Mouse (Mus musculus) kidney, embryonic 16.5 days (tissue): ENCODE measurements around the gene Kdsr. TPM values are rescaled to one million over a fixed set of nuclear protein-coding genes. Genes with fewer than 3 reads are reported as not detected.

Source experiments
- ATAC-seq: fragments of 200-750 bp; cut with Nextera tagmentation; 2 replicates; pipeline ENCODE4 v1.8.0; 2017; ENCODE audit warnings: moderate TSS enrichment; ENCODE audit not compliant: low FRiP score, low TSS enrichment
- H3K27ac ChIP-seq: fragments of 300-500 bp; sonication (generic); 2 replicates; pipeline ENCODE4 v1.5.1; 2014; ENCODE audit warnings: low read length
- H3K27me3 ChIP-seq: fragments of 300-500 bp; sonication (generic); 2 replicates; pipeline ENCODE4 v1.6.1; 2014; ENCODE audit warnings: low read length, control low read depth, mixed read lengths; ENCODE audit not compliant: insufficient read depth
- H3K36me3 ChIP-seq: fragments of 300-500 bp; sonication (generic); 2 replicates; pipeline ENCODE4 v1.6.1; 2014; ENCODE audit warnings: low read length, control low read depth, mixed read lengths; ENCODE audit not compliant: insufficient read depth
- H3K4me1 ChIP-seq: fragments of 300-500 bp; sonication (generic); 2 replicates; pipeline ENCODE4 v1.6.1; 2014; ENCODE audit warnings: low read length, control low read depth, mixed read lengths; ENCODE audit not compliant: insufficient read depth
- H3K4me2 ChIP-seq: fragments of 300-500 bp; sonication (generic); replicated peaks from 2 replicates; pipeline ENCODE4 v1.6.1; 2014; ENCODE audit warnings: low read depth, low read length
- H3K4me3 ChIP-seq: fragments of 300-500 bp; sonication (generic); 2 replicates; pipeline ENCODE4 v1.5.1; 2014; ENCODE audit warnings: mild to moderate bottlenecking, low read length
- H3K9ac ChIP-seq: fragments of 300-500 bp; sonication (generic); replicated peaks from 2 replicates; pipeline ENCODE4 v1.6.1; 2014; ENCODE audit warnings: low read length
- H3K9me3 ChIP-seq: fragments of 300-500 bp; sonication (generic); 2 replicates; pipeline ENCODE4 v1.6.1; 2016; ENCODE audit warnings: low read length, control low read depth
- WGBS: fragments of 180-500 bp; shearing (Covaris S2); extraction: QIAGEN DNeasy Blood & Tissue Kit; methylation state at CpG from one replicate; pipeline ENCODE4 v1.1.7; 2014; 5-methylcytosine and 5-hydroxymethylcytosine counted together
- polyA plus RNA-seq: library from polyadenylated mRNA; unstranded; fragments of >200 nt; fragmentation: Nextera tagmentation; extraction: Ambion mirVana; gene quantifications from 2 replicates; pipeline ENCODE4 v1.2.1, GENCODE M21; 2015

The Kdsr gene
- polyA plus RNA-seq, 1 experiment from 2014 or later, result 14.7 TPM

GRCm38 (mm10) chr1:106682829-106683228 is 76.7 kb downstream of the Kdsr start:
- Histone ChIP-seq H3K27ac (no peak overlapping the region), H3K4me1 (peaks cover 10% of the 10 kb centered on the region), H3K36me3 (no peaks in the 10 kb centered on the region), H3K4me3 (no peak overlapping the region), H3K9ac (no peak overlapping the region), H3K9me3 (no peaks in the 10 kb centered on the region), H3K27me3 (no peaks in the 10 kb centered on the region), H3K4me2 (no peak overlapping the region)
- WGBS, result 76% methylated on average over 3 of the region's 3 CpGs
- ATAC-seq, result no peak

GRCm38 (mm10) chr1:106679800-106680515 is 79.6 kb downstream of the Kdsr start:
- no peaks in the 10 kb centered on the region for H3K9me3 ChIP-seq
- H3K4me2 ChIP-seq, result no peak overlapping the region
- peak; percentile 33; the same call in 1 of the 2 replicates for ATAC-seq
- H3K4me1 ChIP-seq, result no peaks in the 10 kb centered on the region; the same call in 1 of the 2 replicates
- no peak overlapping the region for H3K9ac ChIP-seq
- no peak overlapping the region for H3K27ac ChIP-seq
- H3K4me3 ChIP-seq, result no peak overlapping the region
- H3K27me3 ChIP-seq, result no peaks in the 10 kb centered on the region
- H3K36me3 ChIP-seq, result no peaks in the 10 kb centered on the region
- 25% methylated on average over 6 of the region's 6 CpGs for WGBS

- no peak for ATAC-seq
- Histone ChIP-seq H3K4me1 (no peaks in the 10 kb centered on the region; the same call in 1 of the 2 replicates), H3K36me3 (no peaks in the 10 kb centered on the region), H3K27ac (no peak overlapping the region), H3K9ac (no peak overlapping the region), H3K27me3 (no peaks in the 10 kb centered on the region), H3K9me3 (no peaks in the 10 kb centered on the region), H3K4me2 (no peak overlapping the region), H3K4me3 (no peak overlapping the region)
- 66% methylated on average over 5 of the region's 5 CpGs for WGBS
These were observed 81.5 kb downstream of the Kdsr start for GRCm38 (mm10) chr1:106678060-106678478.

Other genes with a start within 250 kb of the Kdsr start
- 20.4 and 28.2 TPM in 2 replicates for gene Bcl2, start 45.5 kb downstream of the Kdsr start, polyA plus RNA-seq
- 74.1 and 79.0 TPM in 2 replicates for gene Vps4b, start 37.0 kb upstream of the Kdsr start, polyA plus RNA-seq
- 0.20 TPM in 1 of 2 replicates, not detected in the other for gene Serpinb5, start 101.4 kb upstream of the Kdsr start, polyA plus RNA-seq
- 0.10 TPM in 1 of 2 replicates, not detected in the other for gene Serpinb12, start 174.7 kb upstream of the Kdsr start, polyA plus RNA-seq
- not detected in 2 replicates for gene Serpinb13, start 221.3 kb upstream of the Kdsr start, polyA plus RNA-seq